Mouse (Mus musculus) brain, adult 10 weeks (tissue): Measurements from ENCODE around the gene Zmym4. TPM values are rescaled to one million over a fixed set of nuclear protein-coding genes. Genes with fewer than 3 reads are reported as not detected.

ENCODE experiments used
- polyA plus RNA-seq: library from polyadenylated mRNA; stranded (reverse); fragments of 350-450 nt; fragmentation: Illumina TruSeq; extraction: RNeasy Lipid Tissue Mini Kit (QIAGEN cat#74804); gene quantifications from one replicate; pipeline ENCODE4 v1.2.3, GENCODE M21; 2015; ENCODE audit warnings: low read depth, low replicate concordance

Zmym4 gene
- 25.4 TPM for polyA plus RNA-seq

DNA sequence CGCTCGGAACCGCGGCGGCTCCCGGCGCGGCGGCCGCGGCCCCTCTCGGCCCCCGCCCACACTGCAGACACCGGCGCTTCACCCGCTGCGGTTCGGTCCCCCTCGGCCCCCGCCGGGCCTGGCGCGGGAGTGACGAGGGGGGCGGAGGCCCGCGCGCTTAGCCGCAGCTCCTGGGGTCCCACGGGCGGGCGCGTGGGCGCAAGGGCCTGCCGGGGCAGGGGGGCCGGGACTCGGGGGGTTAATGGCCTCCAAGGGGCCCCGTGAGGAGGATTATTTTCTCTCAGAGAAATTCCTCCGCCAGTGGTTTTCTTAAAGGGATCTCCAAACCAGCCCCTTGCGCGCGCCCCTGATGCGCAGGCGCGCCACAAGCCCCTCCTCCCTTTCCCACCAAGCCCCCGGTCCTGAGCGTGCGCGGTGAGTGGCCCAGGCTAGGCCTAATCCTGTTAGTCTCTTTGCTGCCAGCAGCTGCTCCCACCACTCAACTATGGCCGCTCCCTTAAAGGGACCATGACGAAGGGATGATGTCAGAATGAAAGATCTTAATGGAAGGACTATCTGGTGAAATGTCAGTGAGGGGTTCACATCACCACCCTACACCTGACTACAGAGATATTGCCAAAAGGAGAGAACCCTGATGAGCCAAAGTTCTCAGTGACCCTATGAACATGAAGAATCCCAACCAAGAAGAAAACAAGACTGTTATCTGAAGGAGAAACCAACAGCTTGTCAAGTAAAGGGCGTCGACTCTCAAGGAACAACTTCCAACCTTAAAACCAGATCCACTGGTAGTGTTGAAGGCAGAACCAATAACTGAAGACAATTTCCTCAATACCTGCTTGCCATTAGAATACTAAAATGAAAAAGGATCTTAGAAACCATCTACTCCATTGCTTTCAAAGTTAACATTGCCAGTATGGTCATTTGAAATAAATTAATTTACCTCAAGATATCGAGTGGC is at the start of gene Zmym4:
TSS of gene Zmym4 (minus strand) at position 272 of the 958 bp plus-strand sequence.

Other genes with a start within 250 kb of the Zmym4 start
- not detected for gene Tfap2e, start 231.9 kb downstream of the Zmym4 start, polyA plus RNA-seq
- 829 TPM for gene Ncdn, start 214.7 kb downstream of the Zmym4 start, polyA plus RNA-seq
- gene AU040320, start 214.6 kb downstream of the Zmym4 start, polyA plus RNA-seq = 39.1 TPM
- 178 TPM for gene Sfpq, start 53.2 kb upstream of the Zmym4 start, polyA plus RNA-seq
- 8.7 TPM for gene Zmym1, start 93.0 kb upstream of the Zmym4 start, polyA plus RNA-seq
- 25.0 TPM for gene Zmym6, start 109.2 kb upstream of the Zmym4 start, polyA plus RNA-seq
- 6.1 TPM for gene Tmem35b, start 155.6 kb upstream of the Zmym4 start, polyA plus RNA-seq
- gene Dlgap3, start 201.1 kb upstream of the Zmym4 start, polyA plus RNA-seq = 160 TPM